Mouse (Mus musculus): ENCODE data around the gene Ppp2r5b. TPM values are rescaled to one million over a fixed set of nuclear protein-coding genes. Genes with fewer than 3 reads are reported as not detected.

Gene Ppp2r5b
- total RNA-seq, 2 experiments from 2014 or later = 137 to 146 TPM

- DNase-seq (ENCODE audit: extremely low spot score in 1 of 2, low spot score in 1 of 2) = no peak
Observed at GRCm38 (mm10) chr19:6269798-6270475, 34.3 kb upstream of the Ppp2r5b start.

GRCm38 (mm10) chr19:6268670-6269132, 33.0 kb upstream of the Ppp2r5b start:
- DNase-seq (ENCODE audit: extremely low spot score in 1 of 2, low spot score in 1 of 2) = no peak

GRCm38 (mm10) chr19:6268170-6268528, 32.5 kb upstream of the Ppp2r5b start:
- DNase-seq (ENCODE audit: extremely low spot score in 1 of 2, low spot score in 1 of 2) = peak; percentile 78 to 95

- no peak for DNase-seq (ENCODE audit: extremely low spot score in 1 of 2, low spot score in 1 of 2)
Observed at GRCm38 (mm10) chr19:6267306-6268169, 31.9 kb upstream of the Ppp2r5b start.

- DNase-seq (ENCODE audit: extremely low spot score in 1 of 2, low spot score in 1 of 2) = no peak
Observed at GRCm38 (mm10) chr19:6265727-6266182, 30.1 kb upstream of the Ppp2r5b start.

GRCm38 (mm10) chr19:6264945-6265344, 29.3 kb upstream of the Ppp2r5b start:
- DNase-seq (ENCODE audit: extremely low spot score in 1 of 2, low spot score in 1 of 2) = no peak

- DNase-seq (ENCODE audit: extremely low spot score in 1 of 2, low spot score in 1 of 2) = no peak
Observed at GRCm38 (mm10) chr19:6264200-6264599, 28.5 kb upstream of the Ppp2r5b start.

GRCm38 (mm10) chr19:6262839-6263433, 27.3 kb upstream of the Ppp2r5b start:
- DNase-seq (ENCODE audit: extremely low spot score in 1 of 2, low spot score in 1 of 2) = no peak

GRCm38 (mm10) chr19:6262222-6262621, 26.6 kb upstream of the Ppp2r5b start:
- DNase-seq (ENCODE audit: extremely low spot score in 1 of 2, low spot score in 1 of 2) = peak; percentile 68 to 79

- no peak for DNase-seq (ENCODE audit: extremely low spot score in 1 of 2, low spot score in 1 of 2)
Observed at GRCm38 (mm10) chr19:6261379-6261778, 25.7 kb upstream of the Ppp2r5b start.

- no peak for DNase-seq (ENCODE audit: extremely low spot score in 1 of 2, low spot score in 1 of 2)
Observed at GRCm38 (mm10) chr19:6260946-6261345, 25.3 kb upstream of the Ppp2r5b start.

- no peak for DNase-seq (ENCODE audit: extremely low spot score in 1 of 2, low spot score in 1 of 2)
Observed at GRCm38 (mm10) chr19:6260428-6260827, 24.8 kb upstream of the Ppp2r5b start.

- DNase-seq (ENCODE audit: extremely low spot score in 1 of 2, low spot score in 1 of 2) = no peak
Observed at GRCm38 (mm10) chr19:6253021-6253420, 17.3 kb upstream of the Ppp2r5b start.

- no peak for DNase-seq (ENCODE audit: extremely low spot score in 1 of 2, low spot score in 1 of 2)
Observed at GRCm38 (mm10) chr19:6247526-6248300, 12.0 kb upstream of the Ppp2r5b start.

- no peak for DNase-seq (ENCODE audit: extremely low spot score in 1 of 2, low spot score in 1 of 2)
Observed at GRCm38 (mm10) chr19:6245806-6246205, 10.1 kb upstream of the Ppp2r5b start.

GRCm38 (mm10) chr19:6243226-6243625, 7.6 kb upstream of the Ppp2r5b start:
- DNase-seq (ENCODE audit: extremely low spot score in 1 of 2, low spot score in 1 of 2) = no peak

GRCm38 (mm10) chr19:6242281-6242680, 6.6 kb upstream of the Ppp2r5b start:
- no peak for DNase-seq (ENCODE audit: extremely low spot score in 1 of 2, low spot score in 1 of 2)

GRCm38 (mm10) chr19:6241274-6242107, 5.8 kb upstream of the Ppp2r5b start, which contains the start of gene Atg2a:
Gene Atg2a, plus strand, starts transcription at chr19:6241668.
- peak; percentile 91 to 95 for DNase-seq (ENCODE audit: extremely low spot score in 1 of 2, low spot score in 1 of 2)

GRCm38 (mm10) chr19:6240725-6241124, 5.1 kb upstream of the Ppp2r5b start:
- no peak for DNase-seq (ENCODE audit: extremely low spot score in 1 of 2, low spot score in 1 of 2)
